Mouse (Mus musculus) megakaryocyte, embryonic 14.5 days (primary cell): Measurements from ENCODE around the gene Cdiptos. TPM values are rescaled to one million over a fixed set of nuclear protein-coding genes. Genes with fewer than 3 reads are reported as not detected.

ENCODE experiments used
- H3K27me3 ChIP-seq: replicated peaks from 2 replicates; pipeline ENCODE3; 2012; ENCODE audit warnings: inconsistent platforms
- H3K36me3 ChIP-seq: replicated peaks from 2 replicates; pipeline ENCODE3; 2012; ENCODE audit warnings: low read length, inconsistent platforms, mixed read lengths
- H3K4me1 ChIP-seq: 2 replicates; pipeline ENCODE4 v1.6.1; 2012; ENCODE audit warnings: inconsistent platforms
- H3K4me3 ChIP-seq: replicated peaks from 2 replicates; pipeline ENCODE3; 2012; ENCODE audit warnings: moderate library complexity, mild to moderate bottlenecking, inconsistent platforms
- H3K9me3 ChIP-seq: 2 replicates; pipeline ENCODE4 v1.6.1; 2012; ENCODE audit warnings: inconsistent platforms
- FLI1 ChIP-seq: IDR thresholded peaks from 2 replicates; pipeline ENCODE4 v1.6.1; 2012; ENCODE audit warnings: low read length, inconsistent platforms, mixed read lengths
- GATA1 ChIP-seq: IDR thresholded peaks from 3 replicates; pipeline ENCODE4 v1.6.1; 2012; ENCODE audit warnings: mixed read lengths, low read length, inconsistent platforms, borderline replicate concordance
- polyA plus RNA-seq: library from polyadenylated mRNA; stranded (reverse); fragments of >175 nt; gene quantifications from 2 replicates; pipeline ENCODE4 v1.2.3, GENCODE M21; 2012; ENCODE audit warnings: low replicate concordance; ENCODE audit not compliant: insufficient read depth

Cdiptos gene
- polyA plus RNA-seq, 1 experiment = 1.8 TPM

GRCm38 (mm10) chr7:126941171-126941570 is 34.7 kb downstream of the Cdiptos start:
- Histone ChIP-seq H3K9me3 (no peaks in the 10 kb centered on the region), H3K4me1 (peaks cover 23% of the 10 kb centered on the region), H3K36me3 (peaks cover 90% of the 10 kb centered on the region), H3K4me3 (peak overlapping the region; percentile 1), H3K27me3 (no peaks in the 10 kb centered on the region)
- TF ChIP-seq FLI1 (no peak), GATA1 (no peak)

- Histone ChIP-seq H3K36me3 (peaks cover 71% of the 10 kb centered on the region), H3K4me3 (no peak overlapping the region), H3K9me3 (no peaks in the 10 kb centered on the region), H3K4me1 (peaks cover 45% of the 10 kb centered on the region), H3K27me3 (no peaks in the 10 kb centered on the region)
- no peak for TF ChIP-seq GATA1
- no peak for TF ChIP-seq FLI1
Observed at GRCm38 (mm10) chr7:126932652-126933051, 43.2 kb downstream of the Cdiptos start.

- Histone ChIP-seq H3K9me3 (no peaks in the 10 kb centered on the region), H3K27me3 (no peaks in the 10 kb centered on the region), H3K4me3 (peak overlapping the region; percentile 100), H3K36me3 (peaks cover 36% of the 10 kb centered on the region), H3K4me1 (peaks cover 74% of the 10 kb centered on the region)
- TF ChIP-seq GATA1 (no peak), FLI1 (no peak)
Observed at GRCm38 (mm10) chr7:126929046-126929445, 46.9 kb downstream of the Cdiptos start.

GRCm38 (mm10) chr7:126928384-126929037 is 47.4 kb downstream of the Cdiptos start, which contains the start of gene Kctd13:
Gene Kctd13 (plus strand): TSS chr7:126928879.
- H3K36me3 ChIP-seq = peaks cover 32% of the 10 kb centered on the region
- TF ChIP-seq FLI1 (no peak), GATA1 (no peak)
- H3K9me3 ChIP-seq = no peaks in the 10 kb centered on the region
- no peaks in the 10 kb centered on the region for H3K27me3 ChIP-seq
- peak within 1 kb of the TSS; percentile 100 for H3K4me3 ChIP-seq
- peaks cover 77% of the 10 kb centered on the region for H3K4me1 ChIP-seq

- Histone ChIP-seq H3K4me1 (peaks cover 71% of the 10 kb centered on the region), H3K9me3 (no peaks in the 10 kb centered on the region), H3K27me3 (no peaks in the 10 kb centered on the region), H3K4me3 (no peak overlapping the region), H3K36me3 (peaks cover 13% of the 10 kb centered on the region)
- TF ChIP-seq FLI1 = no peak
- TF ChIP-seq GATA1 = peak; percentile 23; the same call in 1 of the 3 replicates
Observed at GRCm38 (mm10) chr7:126926299-126926698, 49.6 kb downstream of the Cdiptos start.

- Histone ChIP-seq H3K36me3 (no peaks in the 10 kb centered on the region), H3K27me3 (no peaks in the 10 kb centered on the region), H3K4me3 (peak overlapping the region; percentile 31), H3K9me3 (no peaks in the 10 kb centered on the region), H3K4me1 (peaks cover 62% of the 10 kb centered on the region)
- TF ChIP-seq FLI1 (no peak), GATA1 (no peak)
Observed at GRCm38 (mm10) chr7:126923999-126924398, 51.9 kb downstream of the Cdiptos start.

GRCm38 (mm10) chr7:126922624-126923060 is 53.3 kb downstream of the Cdiptos start, which contains the start of gene Tmem219:
Gene Tmem219 (minus strand): TSS chr7:126922917.
- no peak within 1 kb of the TSS for H3K4me3 ChIP-seq
- no peaks in the 10 kb centered on the region for H3K27me3 ChIP-seq
- H3K9me3 ChIP-seq = no peaks in the 10 kb centered on the region
- no peaks in the 10 kb centered on the region for H3K36me3 ChIP-seq
- H3K4me1 ChIP-seq = peaks cover 59% of the 10 kb centered on the region
- TF ChIP-seq FLI1 (no peak), GATA1 (no peak)

Other genes with a start within 250 kb of the Cdiptos start
- 213 and 289 TPM in 2 replicates for gene Mapk3, start 216.5 kb downstream of the Cdiptos start, polyA plus RNA-seq
- 3.4 TPM in 1 of 2 replicates, not detected in the other for gene Gdpd3, start 209.8 kb downstream of the Cdiptos start, polyA plus RNA-seq
- 284 and 689 TPM in 2 replicates for gene Ypel3, start 199.1 kb downstream of the Cdiptos start, polyA plus RNA-seq
- 3.0 and 15.0 TPM in 2 replicates for gene Tbx6, start 194.6 kb downstream of the Cdiptos start, polyA plus RNA-seq
- gene Ppp4c, start 183.6 kb downstream of the Cdiptos start, polyA plus RNA-seq = 46.3 and 115 TPM in 2 replicates
- 13.5 and 29.3 TPM in 2 replicates for gene Fam57b, start 178.4 kb downstream of the Cdiptos start, polyA plus RNA-seq
- gene 4930451I11Rik, start 144.5 kb downstream of the Cdiptos start, polyA plus RNA-seq = not detected in 2 replicates
- 1.3 TPM in 1 of 2 replicates, not detected in the other for gene Doc2a, start 128.7 kb downstream of the Cdiptos start, polyA plus RNA-seq
- gene Hirip3, start 114.1 kb downstream of the Cdiptos start, polyA plus RNA-seq = 9.3 and 60.8 TPM in 2 replicates
- 823 and 1,411 TPM in 2 replicates for gene Ino80e, start 113.7 kb downstream of the Cdiptos start, polyA plus RNA-seq
- 159 and 479 TPM in 2 replicates for gene Taok2, start 91.4 kb downstream of the Cdiptos start, polyA plus RNA-seq
- gene Tmem219, start 53.2 kb downstream of the Cdiptos start, polyA plus RNA-seq = 50.9 TPM in 2 replicates
- 26.4 and 59.2 TPM in 2 replicates for gene Kctd13, start 47.2 kb downstream of the Cdiptos start, polyA plus RNA-seq
- not detected in 2 replicates for gene Asphd1, start 26.5 kb downstream of the Cdiptos start, polyA plus RNA-seq
- gene Sez6l2, start 25.5 kb downstream of the Cdiptos start, polyA plus RNA-seq = 1.7 and 2.0 TPM in 2 replicates
- gene Cdipt, start 184 bp downstream of the Cdiptos start, polyA plus RNA-seq = 105 and 211 TPM in 2 replicates
- 39.1 and 72.4 TPM in 2 replicates for gene Mvp, start 38.5 kb upstream of the Cdiptos start, polyA plus RNA-seq
- gene Pagr1b, start 40.4 kb upstream of the Cdiptos start, polyA plus RNA-seq = 4.2 TPM in 1 of 2 replicates, not detected in the other
- 15.8 and 94.8 TPM in 2 replicates for gene Pagr1a, start 41.3 kb upstream of the Cdiptos start, polyA plus RNA-seq
- 164 and 252 TPM in 2 replicates for gene Gm42742, start 45.0 kb upstream of the Cdiptos start, polyA plus RNA-seq
- gene Prrt2, start 45.1 kb upstream of the Cdiptos start, polyA plus RNA-seq = 0.68 and 3.9 TPM in 2 replicates
- 324 and 1,017 TPM in 2 replicates for gene Maz, start 50.9 kb upstream of the Cdiptos start, polyA plus RNA-seq
- 6.8 and 18.0 TPM in 2 replicates for gene Kif22, start 66.4 kb upstream of the Cdiptos start, polyA plus RNA-seq
- gene Zg16, start 111.2 kb upstream of the Cdiptos start, polyA plus RNA-seq = not detected in 2 replicates
- gene AI467606, start 115.3 kb upstream of the Cdiptos start, polyA plus RNA-seq = 71.8 and 93.9 TPM in 2 replicates
- gene Qprt, start 146.1 kb upstream of the Cdiptos start, polyA plus RNA-seq = not detected in 2 replicates
- gene Spn, start 161.7 kb upstream of the Cdiptos start, polyA plus RNA-seq = 2.2 and 17.4 TPM in 2 replicates
- 13.5 and 43.5 TPM in 2 replicates for gene Cd2bp2, start 220.0 kb upstream of the Cdiptos start, polyA plus RNA-seq
- 83.3 and 137 TPM in 2 replicates for gene Tbc1d10b, start 232.4 kb upstream of the Cdiptos start, polyA plus RNA-seq
- 4.7 TPM in 1 of 2 replicates, not detected in the other for gene Mylpf, start 232.8 kb upstream of the Cdiptos start, polyA plus RNA-seq